Mouse (Mus musculus) neural tube, embryonic 15.5 days (tissue): Measurements from ENCODE around the gene Cd3eap. TPM values are rescaled to one million over a fixed set of nuclear protein-coding genes. Genes with fewer than 3 reads are reported as not detected.

Source experiments
- ATAC-seq: fragments of 200-750 bp; cut with Nextera tagmentation; 2 replicates; pipeline ENCODE4 v1.8.0; 2017; ENCODE audit warnings: mild to moderate bottlenecking, moderate TSS enrichment, moderate library complexity; ENCODE audit not compliant: low FRiP score
- H3K27ac ChIP-seq: fragments of 300-500 bp; sonication (generic); replicated peaks from 2 replicates; pipeline ENCODE4 v1.5.1; 2015; ENCODE audit warnings: mild to moderate bottlenecking, inconsistent platforms
- H3K27me3 ChIP-seq: fragments of 300-500 bp; sonication (generic); replicated peaks from 2 replicates; pipeline ENCODE4 v1.6.1; 2015; ENCODE audit warnings: inconsistent platforms
- H3K36me3 ChIP-seq: fragments of 300-500 bp; sonication (generic); 2 replicates; pipeline ENCODE4 v1.6.1; 2015; ENCODE audit warnings: inconsistent platforms
- H3K4me1 ChIP-seq: fragments of 300-500 bp; sonication (generic); 2 replicates; pipeline ENCODE4 v1.6.1; 2015; ENCODE audit warnings: inconsistent platforms
- H3K4me2 ChIP-seq: fragments of 300-500 bp; sonication (generic); 2 replicates; pipeline ENCODE4 v1.6.1; 2015; ENCODE audit warnings: inconsistent platforms, mild to moderate bottlenecking, moderate library complexity
- H3K4me3 ChIP-seq: fragments of 300-500 bp; sonication (generic); replicated peaks from 2 replicates; pipeline ENCODE4 v1.5.1; 2015; ENCODE audit warnings: mild to moderate bottlenecking, inconsistent platforms
- H3K9ac ChIP-seq: fragments of 300-500 bp; sonication (generic); replicated peaks from 2 replicates; pipeline ENCODE4 v1.6.1; 2015; ENCODE audit warnings: mild to moderate bottlenecking, inconsistent platforms
- H3K9me3 ChIP-seq: fragments of 300-500 bp; sonication (generic); replicated peaks from 2 replicates; pipeline ENCODE4 v1.6.1; 2016; ENCODE audit warnings: inconsistent platforms
- WGBS: fragments of 180-500 bp; shearing (Covaris S2); methylation state at CpG from one replicate; pipeline ENCODE4 v1.1.7; 2015; ENCODE audit warnings: mixed read lengths; 5-methylcytosine and 5-hydroxymethylcytosine counted together
- polyA plus RNA-seq: library from polyadenylated mRNA; unstranded; fragments of >200 nt; fragmentation: Nextera tagmentation; extraction: Ambion mirVana; gene quantifications from 2 replicates; pipeline ENCODE4 v1.2.1, GENCODE M21; 2015

The Cd3eap gene
- polyA plus RNA-seq, 1 experiment from 2014 or later = 22.2 TPM

DNA sequence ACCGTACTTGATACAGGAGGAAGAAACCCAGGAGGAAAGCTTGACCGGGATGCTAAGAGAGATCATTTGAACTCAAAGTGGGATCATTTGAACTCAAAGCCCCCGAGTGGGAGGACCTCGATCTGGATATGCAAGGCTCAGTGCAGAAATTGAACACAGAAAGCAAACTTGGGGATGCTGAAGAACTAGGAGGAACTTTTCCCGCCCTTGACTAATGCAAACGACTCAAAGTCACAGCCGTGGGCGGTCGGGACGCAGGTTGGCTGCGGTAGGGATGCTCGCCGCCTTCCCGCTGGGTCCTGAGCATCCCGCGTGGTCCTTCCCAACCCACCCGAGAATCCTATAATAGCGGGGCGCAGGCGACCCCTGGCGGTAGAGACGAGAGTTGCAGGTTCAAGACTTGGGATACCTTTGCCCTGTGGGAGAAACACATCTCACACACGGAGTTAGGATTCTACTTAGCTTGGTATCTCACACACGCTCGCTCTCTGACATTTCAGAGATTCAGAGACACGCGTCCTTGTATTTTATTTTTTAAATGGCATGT is 16.7 kb downstream of the Cd3eap start:
- H3K9me3 ChIP-seq = no peaks in the 10 kb centered on the region
- under 1% methylated on average over 27 of the region's 27 CpGs for WGBS
- peaks cover 47% of the 10 kb centered on the region for H3K4me1 ChIP-seq
- H3K36me3 ChIP-seq = no peaks in the 10 kb centered on the region; the same call in 1 of the 2 replicates
- peak overlapping the region; percentile 54 for H3K9ac ChIP-seq
- peak; percentile 18; the same call in 1 of the 2 replicates for ATAC-seq
- H3K4me3 ChIP-seq = peak overlapping the region; percentile 49
- H3K27ac ChIP-seq = no peak overlapping the region
- peaks cover 19% of the 10 kb centered on the region for H3K27me3 ChIP-seq
- H3K4me2 ChIP-seq = peak overlapping the region; percentile 98

GRCm38 (mm10) chr7:19341761-19342409 is 17.4 kb downstream of the Cd3eap start:
- WGBS = 1% methylated on average over 41 of the region's 41 CpGs

DNA sequence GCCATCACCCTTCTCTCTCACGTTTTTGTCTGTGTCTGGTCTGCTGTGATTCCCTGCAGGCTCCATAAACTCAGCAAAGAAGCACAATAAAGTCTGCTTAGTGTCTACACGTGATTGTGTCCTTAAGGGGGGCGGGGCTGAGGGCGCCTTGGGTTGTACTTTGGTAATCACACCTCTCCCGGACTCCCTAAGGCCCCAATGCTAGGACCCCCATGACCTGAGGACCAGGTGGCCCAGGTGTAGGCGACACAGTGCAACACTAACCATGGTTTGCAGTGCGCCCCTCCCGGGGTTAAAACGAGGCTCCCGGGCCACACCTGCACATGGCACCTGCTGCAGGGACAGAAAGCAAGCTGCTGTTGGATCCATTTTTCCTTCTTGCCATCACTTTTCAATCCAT is 18.0 kb downstream of the Cd3eap start:
- no peak overlapping the region for H3K9ac ChIP-seq

More at GRCm38 (mm10) chr7:19341761-19342409, 17.4 kb downstream of the Cd3eap start:
- Histone ChIP-seq H3K27me3 (peaks cover 19% of the 10 kb centered on the region), H3K4me3 (peak overlapping the region; percentile 49), H3K4me1 (peaks cover 47% of the 10 kb centered on the region), H3K9ac (peak overlapping the region; percentile 54), H3K4me2 (peak overlapping the region; percentile 98), H3K9me3 (no peaks in the 10 kb centered on the region), H3K36me3 (no peaks in the 10 kb centered on the region), H3K27ac (no peak overlapping the region)
- no peak for ATAC-seq

GRCm38 (mm10) chr7:19338596-19338995 is 20.7 kb downstream of the Cd3eap start:
- Histone ChIP-seq H3K9me3 (no peaks in the 10 kb centered on the region), H3K4me3 (no peak overlapping the region), H3K4me2 (no peak overlapping the region), H3K4me1 (peaks cover 31% of the 10 kb centered on the region), H3K36me3 (no peaks in the 10 kb centered on the region), H3K27me3 (peaks cover 19% of the 10 kb centered on the region), H3K9ac (no peak overlapping the region), H3K27ac (no peak overlapping the region)
- WGBS = 82% methylated on average over 7 of the region's 7 CpGs
- ATAC-seq = no peak

More for the DNA sequence above, 18.0 kb downstream of the Cd3eap start:
- ATAC-seq = no peak
- H3K9me3 ChIP-seq = no peaks in the 10 kb centered on the region
- H3K4me1 ChIP-seq = peaks cover 42% of the 10 kb centered on the region
- H3K36me3 ChIP-seq = no peaks in the 10 kb centered on the region
- H3K27ac ChIP-seq = no peak overlapping the region
- peaks cover 19% of the 10 kb centered on the region for H3K27me3 ChIP-seq
- WGBS = 21% methylated on average over 10 of the region's 10 CpGs
- H3K4me2 ChIP-seq = peak overlapping the region; percentile 98
- H3K4me3 ChIP-seq = peak overlapping the region; percentile 49

DNA sequence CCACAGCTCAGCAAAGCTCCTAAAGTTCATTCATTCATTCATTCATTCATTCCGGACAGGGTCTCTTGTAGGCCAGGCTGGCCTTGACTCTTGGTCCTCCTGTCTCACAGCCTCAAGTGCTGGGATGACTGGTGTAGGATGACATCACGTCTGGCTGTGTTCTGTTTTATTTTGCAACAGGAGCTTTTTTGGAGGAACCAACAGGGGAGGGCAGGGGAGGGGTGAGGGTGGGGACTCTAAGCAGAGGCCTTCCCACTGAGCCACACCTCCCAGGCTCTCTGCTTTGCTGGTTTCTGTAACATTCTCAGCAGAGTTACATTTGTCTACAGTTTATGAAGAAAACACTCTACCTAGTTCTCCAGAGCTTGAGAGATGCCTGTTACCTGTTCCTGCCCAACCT is 21.2 kb downstream of the Cd3eap start:
- no peak overlapping the region for H3K27ac ChIP-seq
- peaks cover 29% of the 10 kb centered on the region for H3K4me1 ChIP-seq
- no peak overlapping the region for H3K4me2 ChIP-seq
- H3K9me3 ChIP-seq = no peaks in the 10 kb centered on the region
- H3K36me3 ChIP-seq = no peaks in the 10 kb centered on the region
- no peak overlapping the region for H3K9ac ChIP-seq
- WGBS = 63% methylated on average over 2 of the region's 2 CpGs
- ATAC-seq = no peak
- H3K27me3 ChIP-seq = peaks cover 19% of the 10 kb centered on the region
- H3K4me3 ChIP-seq = no peak overlapping the region

- WGBS = 70% methylated on average over 10 of the region's 10 CpGs
- peaks cover 17% of the 10 kb centered on the region for H3K27me3 ChIP-seq
Measured at GRCm38 (mm10) chr7:19337122-19337521, 22.2 kb downstream of the Cd3eap start.

DNA sequence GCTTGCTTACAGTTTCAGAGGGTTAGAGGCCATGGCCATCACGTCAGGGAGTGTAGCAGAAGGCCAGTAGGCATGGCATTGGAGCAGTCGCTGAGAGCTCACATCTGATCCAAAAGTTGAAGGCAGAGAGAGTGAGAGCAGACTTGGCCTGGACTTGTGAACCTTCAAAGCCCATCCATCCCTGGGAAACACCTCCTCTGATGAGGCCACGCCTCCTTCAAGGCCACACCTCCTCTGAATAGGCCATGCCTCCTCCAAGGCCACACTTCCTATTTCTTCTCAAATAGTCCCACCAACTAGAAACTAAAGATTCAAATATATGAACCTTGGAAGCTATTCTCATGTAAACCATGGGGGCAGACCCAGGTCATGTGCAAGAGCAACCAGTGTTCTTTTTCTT is 23.7 kb downstream of the Cd3eap start:
- Histone ChIP-seq H3K27me3 (0 out of 2 replicates have a peak, but pooled peaks cover 4% of the 10 kb centered on the region), H3K4me2 (no peak overlapping the region), H3K4me1 (peaks cover 13% of the 10 kb centered on the region), H3K4me3 (no peak overlapping the region), H3K36me3 (no peaks in the 10 kb centered on the region), H3K27ac (no peak overlapping the region), H3K9me3 (no peaks in the 10 kb centered on the region), H3K9ac (no peak overlapping the region)
- ATAC-seq = no peak
- 54% methylated on average over 3 of the region's 3 CpGs for WGBS

More at GRCm38 (mm10) chr7:19337122-19337521, 22.2 kb downstream of the Cd3eap start:
- H3K36me3 ChIP-seq = no peaks in the 10 kb centered on the region
- no peak for ATAC-seq
- H3K4me2 ChIP-seq = no peak overlapping the region
- no peaks in the 10 kb centered on the region for H3K9me3 ChIP-seq
- peaks cover 25% of the 10 kb centered on the region for H3K4me1 ChIP-seq
- no peak overlapping the region for H3K4me3 ChIP-seq
- no peak overlapping the region for H3K27ac ChIP-seq
- no peak overlapping the region for H3K9ac ChIP-seq

GRCm38 (mm10) chr7:19332709-19333352 is 26.5 kb downstream of the Cd3eap start:
- peak; percentile 70 for ATAC-seq
- Histone ChIP-seq H3K4me2 (peak overlapping the region; percentile 80), H3K4me1 (peaks cover 13% of the 10 kb centered on the region), H3K36me3 (no peaks in the 10 kb centered on the region), H3K27ac (peak overlapping the region; percentile 81), H3K27me3 (0 out of 2 replicates have a peak, but pooled peaks cover under 1% of the 10 kb centered on the region), H3K9ac (peak overlapping the region; percentile 79), H3K4me3 (peak overlapping the region; percentile 61), H3K9me3 (no peaks in the 10 kb centered on the region)
- WGBS = under 1% methylated on average over 52 of the region's 52 CpGs

DNA sequence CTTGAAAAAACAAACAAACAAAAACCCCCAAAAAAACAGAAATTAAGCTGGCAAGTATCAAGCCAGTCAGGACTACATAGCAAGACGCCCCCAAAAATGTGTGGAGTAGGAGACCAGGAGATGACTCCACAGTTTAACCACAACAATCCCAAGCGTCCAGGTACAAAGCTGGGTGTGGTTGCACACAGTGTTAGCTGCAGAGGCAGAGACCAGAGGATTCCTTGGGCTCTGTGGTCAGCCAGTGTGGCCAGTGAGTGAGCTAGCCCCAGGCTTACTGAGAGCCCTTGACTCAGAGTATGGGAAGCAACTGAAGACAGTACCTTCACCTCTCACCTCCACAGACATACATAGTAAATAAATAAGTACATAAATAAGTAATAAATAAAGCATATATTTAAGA is 27.4 kb downstream of the Cd3eap start:
- Histone ChIP-seq H3K36me3 (no peaks in the 10 kb centered on the region), H3K9me3 (no peaks in the 10 kb centered on the region), H3K27me3 (no peaks in the 10 kb centered on the region), H3K9ac (no peak overlapping the region), H3K4me2 (peak overlapping the region; percentile 80; the same call in 1 of the 2 replicates), H3K27ac (no peak overlapping the region), H3K4me3 (no peak overlapping the region), H3K4me1 (peaks cover 21% of the 10 kb centered on the region)
- ATAC-seq = no peak
- WGBS = 70% methylated on average over 2 of the region's 2 CpGs

DNA sequence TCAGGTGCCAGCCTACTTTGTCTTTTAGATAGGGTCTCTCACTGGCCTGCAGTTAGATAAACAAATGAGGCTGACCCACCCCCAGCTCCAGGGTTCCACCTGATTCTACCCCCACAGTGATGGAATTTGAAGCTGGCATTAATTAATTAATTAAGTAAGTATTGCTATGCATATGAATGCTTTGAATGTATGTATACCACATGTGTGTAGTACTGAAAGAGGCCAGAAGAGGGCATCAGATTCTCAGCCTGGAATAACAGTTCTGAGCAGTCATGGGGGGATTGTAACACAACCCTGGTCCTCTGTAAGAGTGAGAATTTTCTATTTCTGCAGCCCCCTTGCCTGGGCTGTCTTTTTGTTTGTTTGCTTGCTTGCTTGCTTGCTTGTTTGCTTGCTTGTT is 30.9 kb downstream of the Cd3eap start:
- Histone ChIP-seq H3K27ac (no peak overlapping the region), H3K4me1 (peaks cover 21% of the 10 kb centered on the region), H3K9ac (no peak overlapping the region), H3K4me2 (no peak overlapping the region), H3K9me3 (no peaks in the 10 kb centered on the region), H3K36me3 (no peaks in the 10 kb centered on the region), H3K27me3 (peaks cover 2% of the 10 kb centered on the region; the same call in 1 of the 2 replicates), H3K4me3 (no peak overlapping the region)
- ATAC-seq = no peak

DNA sequence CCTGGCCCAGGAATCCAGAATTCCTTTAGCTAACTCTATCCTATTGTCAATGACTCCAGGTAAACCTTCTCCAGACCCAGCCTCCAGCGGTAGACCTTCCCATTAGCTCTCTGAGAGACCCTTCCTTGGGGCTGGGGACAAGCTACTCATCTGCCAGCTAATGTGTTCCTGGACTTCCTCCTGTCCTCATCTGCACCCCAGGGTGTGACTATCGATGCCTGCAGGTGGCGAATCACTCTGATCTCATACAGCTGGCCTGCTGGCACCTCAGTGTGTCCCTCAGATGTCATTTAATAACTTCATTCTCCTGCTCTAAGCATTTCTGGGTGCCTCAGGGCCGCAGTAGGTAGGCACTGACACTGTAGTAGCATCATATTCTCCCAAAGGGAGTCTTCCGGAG is 31.5 kb downstream of the Cd3eap start:
- H3K27ac ChIP-seq = no peak overlapping the region
- H3K4me2 ChIP-seq = peak overlapping the region; percentile 75
- H3K4me3 ChIP-seq = no peak overlapping the region
- H3K9ac ChIP-seq = peak overlapping the region; percentile 45; the same call in 1 of the 2 replicates
- H3K4me1 ChIP-seq = peaks cover 20% of the 10 kb centered on the region
- 81% methylated on average over 5 of the region's 5 CpGs for WGBS
- H3K27me3 ChIP-seq = peaks cover 3% of the 10 kb centered on the region; the same call in 1 of the 2 replicates
- no peak for ATAC-seq
- H3K36me3 ChIP-seq = no peaks in the 10 kb centered on the region
- H3K9me3 ChIP-seq = no peaks in the 10 kb centered on the region
